Mouse (Mus musculus) embryonic fibroblast, embryonic 13.5 days (primary cell): ENCODE measurements at regions not wholly inside any gene's neighbourhood (a gene's known extent, or its start where the extent isn't known, plus 50 kb on each side); places are given as distances from the start of the nearest gene placed in this dataset.

Source experiments
- H3K27ac ChIP-seq: 2 replicates; pipeline ENCODE4 v1.5.1; 2012; ENCODE audit warnings: low read length, control low read depth, inconsistent platforms; ENCODE audit not compliant: insufficient read depth
- H3K4me1 ChIP-seq: 2 replicates; pipeline ENCODE4 v1.6.1; 2011; ENCODE audit warnings: low read length; ENCODE audit not compliant: control insufficient read depth, insufficient read depth
- H3K4me3 ChIP-seq: 2 replicates; pipeline ENCODE4 v1.5.1; 2011; ENCODE audit warnings: mild to moderate bottlenecking, control low read depth, low read length; ENCODE audit not compliant: insufficient read depth
- CTCF ChIP-seq: IDR thresholded peaks from 2 replicates; pipeline ENCODE4 v1.5.1; 2011; ENCODE audit warnings: mild to moderate bottlenecking, control low read depth, low read length, moderate library complexity, borderline replicate concordance; ENCODE audit not compliant: insufficient read depth
- POLR2A ChIP-seq: IDR thresholded peaks from 2 replicates; pipeline ENCODE4 v1.6.1; 2011; ENCODE audit warnings: low read depth, mild to moderate bottlenecking, control low read depth, low read length, moderate library complexity

- H3K4me1 ChIP-seq = no peaks in the 10 kb centered on the region; the same call in 1 of the 2 replicates
- TF ChIP-seq POLR2A (no peak), CTCF (no peak)
- H3K27ac ChIP-seq = no peak overlapping the region
- H3K4me3 ChIP-seq = no peak overlapping the region
These were observed 406.6 kb upstream of the Nbea start for GRCm38 (mm10) chr3:56590071-56590470.

- Histone ChIP-seq H3K4me1 (no peaks in the 10 kb centered on the region), H3K4me3 (no peak overlapping the region), H3K27ac (no peak overlapping the region)
- TF ChIP-seq CTCF = no peak
- TF ChIP-seq POLR2A = no peak
These were observed 391.9 kb upstream of the Nbea start for GRCm38 (mm10) chr3:56575422-56575821.

- Histone ChIP-seq H3K4me3 (no peak overlapping the region), H3K4me1 (no peaks in the 10 kb centered on the region), H3K27ac (no peak overlapping the region)
- TF ChIP-seq CTCF = no peak
These were observed 352.7 kb upstream of the Nbea start for GRCm38 (mm10) chr3:56536178-56536577.

GRCm38 (mm10) chr3:56504445-56504844, 320.9 kb upstream of the Nbea start:
- H3K4me3 ChIP-seq = no peak overlapping the region
- no peaks in the 10 kb centered on the region for H3K4me1 ChIP-seq
- TF ChIP-seq POLR2A (no peak), CTCF (no peak)
- no peak overlapping the region for H3K27ac ChIP-seq

- no peak overlapping the region for H3K4me3 ChIP-seq
- H3K27ac ChIP-seq = no peak overlapping the region
- TF ChIP-seq POLR2A (no peak), CTCF (no peak)
- no peaks in the 10 kb centered on the region for H3K4me1 ChIP-seq
These were observed 315.8 kb upstream of the Nbea start for GRCm38 (mm10) chr3:56499301-56499700.

GRCm38 (mm10) chr3:56493937-56494336, 310.4 kb upstream of the Nbea start:
- Histone ChIP-seq H3K4me3 (no peak overlapping the region), H3K4me1 (no peaks in the 10 kb centered on the region), H3K27ac (no peak overlapping the region)
- no peak for TF ChIP-seq POLR2A

GRCm38 (mm10) chr3:56489154-56489553, 305.7 kb upstream of the Nbea start:
- no peaks in the 10 kb centered on the region for H3K4me1 ChIP-seq
- no peak overlapping the region for H3K4me3 ChIP-seq
- H3K27ac ChIP-seq = no peak overlapping the region
- TF ChIP-seq CTCF (no peak), POLR2A (no peak)

GRCm38 (mm10) chr3:56485550-56486400, 302.3 kb upstream of the Nbea start:
- Histone ChIP-seq H3K4me3 (no peak overlapping the region), H3K4me1 (no peaks in the 10 kb centered on the region), H3K27ac (no peak overlapping the region)
- TF ChIP-seq CTCF (no peak), POLR2A (no peak)

GRCm38 (mm10) chr3:56484096-56484495, 300.6 kb upstream of the Nbea start:
- TF ChIP-seq POLR2A (no peak), CTCF (no peak)
- Histone ChIP-seq H3K4me1 (no peaks in the 10 kb centered on the region), H3K4me3 (no peak overlapping the region), H3K27ac (no peak overlapping the region)

GRCm38 (mm10) chr3:56483370-56483769, 299.9 kb upstream of the Nbea start:
- H3K4me3 ChIP-seq = no peak overlapping the region
- no peaks in the 10 kb centered on the region for H3K4me1 ChIP-seq
- no peak for TF ChIP-seq POLR2A
- no peak for TF ChIP-seq CTCF
- H3K27ac ChIP-seq = no peak overlapping the region
